Mouse (Mus musculus): ENCODE data around the gene Olfr1490. TPM values are rescaled to one million over a fixed set of nuclear protein-coding genes. Genes with fewer than 3 reads are reported as not detected.
"Not testable (repeated sequence)": the region's sequence is repeated elsewhere in the genome, so short reads cannot be mapped to it uniquely, and the experiment has no call there.

The Olfr1490 gene
- not detected for total RNA-seq (2021)
- long read RNA-seq, experiment 1: 0 reads
- long read RNA-seq, experiment 2: 0 reads

- no peak for DNase-seq
- intact Hi-C loops (cut with DNase I; ENCODE audit: low total_unique reads): no loop called here
Measured at GRCm38 (mm10) chr19:13650791-13651190, at the start of gene Olfr1490. Gene Olfr1490, plus strand, starts transcription at chr19:13651091.

GRCm38 (mm10) chr19:13617075-13617474 is 33.8 kb upstream of the Olfr1490 start, which contains the start of gene Olfr1487:
Gene Olfr1487, plus strand, starts transcription at chr19:13617375.
- intact Hi-C loops (cut with DNase I; ENCODE audit: low total_unique reads): not testable (repeated sequence)

GRCm38 (mm10) chr19:13631321-13631720 is 19.6 kb upstream of the Olfr1490 start, which contains the start of gene Olfr1489:
Gene Olfr1489, plus strand, starts transcription at chr19:13631621.
- intact Hi-C loops (cut with DNase I; ENCODE audit: low total_unique reads): no loop called here

More at GRCm38 (mm10) chr19:13617075-13617474, 33.8 kb upstream of the Olfr1490 start, which contains the start of gene Olfr1487:
- not testable (repeated sequence) for DNase-seq

GRCm38 (mm10) chr19:13696968-13697367 is 46.1 kb downstream of the Olfr1490 start, which contains the start of gene Olfr1491:
Gene Olfr1491, plus strand, starts transcription at chr19:13697268.
- no peak for DNase-seq
- intact Hi-C loops (cut with DNase I; ENCODE audit: low total_unique reads): no loop called here

More at GRCm38 (mm10) chr19:13631321-13631720, 19.6 kb upstream of the Olfr1490 start, which contains the start of gene Olfr1489:
- DNase-seq: no peak

Small RNA genes lying within 50 kb of the gene (microRNA-seq; reads per million reads assigned to microRNA genes)
- gene Gm23931: 0 reads per million in 2 experiments

Other genes with a start within 250 kb of the Olfr1490 start
- gene Olfr1469, start 243.2 kb upstream of the Olfr1490 start, total RNA-seq (2021): not detected
- not detected for gene Olfr1471, start 207.7 kb upstream of the Olfr1490 start, total RNA-seq (2021)
- not detected for gene Olfr1472, start 195.0 kb upstream of the Olfr1490 start, total RNA-seq (2021)
- gene Olfr1474, start 181.5 kb upstream of the Olfr1490 start, total RNA-seq (2021): not detected
- gene Olfr1475, start 170.9 kb upstream of the Olfr1490 start, total RNA-seq (2021): not detected
- not detected for gene Olfr1477, start 150.5 kb upstream of the Olfr1490 start, total RNA-seq (2021)
- not detected for gene Olfr1480, start 123.2 kb upstream of the Olfr1490 start, total RNA-seq (2021)
- gene Olfr1484, start 67.6 kb upstream of the Olfr1490 start, total RNA-seq (2021): not detected
- gene Olfr1487, start 33.7 kb upstream of the Olfr1490 start, total RNA-seq (2021): not detected
- not detected for gene Olfr1489, start 19.5 kb upstream of the Olfr1490 start, total RNA-seq (2021)
- not detected for gene Olfr1491, start 46.2 kb downstream of the Olfr1490 start, total RNA-seq (2021)
- gene Olfr1493-ps1, start 72.2 kb downstream of the Olfr1490 start, total RNA-seq (2021): not detected
- gene Olfr1494, start 88.6 kb downstream of the Olfr1490 start, total RNA-seq (2021): not detected
- not detected for gene Olfr1495, start 113.5 kb downstream of the Olfr1490 start, total RNA-seq (2021)
- not detected for gene Olfr1496, start 126.8 kb downstream of the Olfr1490 start, total RNA-seq (2021)
- not detected for gene Olfr1497, start 147.1 kb downstream of the Olfr1490 start, total RNA-seq (2021)
- not detected for gene Olfr1499, start 168.4 kb downstream of the Olfr1490 start, total RNA-seq (2021)
- not detected for gene Olfr1500, start 179.4 kb downstream of the Olfr1490 start, total RNA-seq (2021)
- gene Olfr1501, start 199.6 kb downstream of the Olfr1490 start, total RNA-seq (2021): not detected
- not detected for gene Olfr1502, start 210.7 kb downstream of the Olfr1490 start, total RNA-seq (2021)
- not detected for gene Olfr1504, start 246.8 kb downstream of the Olfr1490 start, total RNA-seq (2021)